Mouse (Mus musculus): Measurements from ENCODE around the gene Sh3bgrl2.

Gene Sh3bgrl2

DNA sequence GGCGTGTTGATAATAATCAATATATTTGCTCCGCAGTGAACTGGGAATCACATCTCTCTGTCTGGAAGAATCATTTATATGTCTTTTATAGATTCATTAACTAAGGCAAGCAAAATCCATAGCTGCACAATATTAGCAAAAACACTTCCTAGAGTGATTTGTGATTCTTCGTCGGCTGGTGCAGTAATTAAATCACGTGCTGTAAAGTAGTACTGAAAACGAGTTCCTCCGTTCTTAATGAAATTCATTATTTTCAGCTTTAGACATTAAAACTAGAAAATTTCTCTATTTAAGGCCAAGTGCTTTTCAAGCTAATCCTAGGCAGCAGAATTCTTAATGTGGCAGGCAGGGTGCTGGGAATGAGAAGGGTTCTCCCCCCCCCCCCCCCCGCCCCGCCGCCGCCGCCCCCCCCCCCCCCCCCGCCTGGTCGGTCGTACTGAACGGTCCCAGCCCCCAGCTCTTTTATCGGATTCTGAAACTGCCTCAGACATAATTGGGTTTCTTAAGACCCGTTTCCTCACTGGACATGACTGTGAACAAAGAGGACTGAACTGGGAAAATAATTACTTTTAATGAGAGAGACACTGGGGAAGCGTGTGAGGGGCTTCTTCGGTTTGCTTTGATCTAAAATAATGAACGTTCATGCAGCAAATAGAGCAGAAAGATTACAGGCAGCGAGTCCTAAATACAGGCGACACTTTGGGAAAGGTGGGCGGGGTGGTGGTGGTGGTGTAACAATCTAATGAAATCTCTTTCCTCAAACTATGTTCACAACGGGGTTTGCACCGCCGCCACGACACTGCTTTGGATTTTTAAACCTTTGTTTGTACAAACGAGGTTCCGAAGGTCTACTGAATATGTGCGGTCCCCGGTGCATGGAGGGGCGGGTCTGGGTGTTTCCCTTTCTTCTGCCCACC lies 116.1 kb downstream of the Sh3bgrl2 start:
- in situ Hi-C loops (cut with MboI; ENCODE audit: low sequenced_read_pairs) = no loop called here

DNA sequence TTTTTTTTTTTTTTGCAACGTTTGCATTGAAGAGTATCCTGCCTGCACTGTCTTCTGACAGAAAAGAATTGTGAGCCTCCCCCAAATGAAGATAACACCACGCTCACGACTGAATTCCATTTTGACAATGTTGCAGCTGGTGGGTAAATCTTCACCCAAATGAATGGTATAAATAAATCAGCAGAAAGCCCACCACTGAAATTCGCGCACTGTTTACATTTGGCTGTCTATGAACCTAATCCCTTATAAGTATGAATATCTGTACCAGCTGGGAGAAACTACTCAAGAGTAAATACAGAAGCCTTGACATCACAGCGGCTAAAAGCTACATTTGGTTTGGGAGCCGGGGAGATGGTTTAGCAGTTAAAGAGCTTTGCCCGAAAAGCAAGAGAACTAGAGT lies 116.8 kb downstream of the Sh3bgrl2 start:
- in situ Hi-C loops (cut with MboI; ENCODE audit: low sequenced_read_pairs) = no loop called here

DNA sequence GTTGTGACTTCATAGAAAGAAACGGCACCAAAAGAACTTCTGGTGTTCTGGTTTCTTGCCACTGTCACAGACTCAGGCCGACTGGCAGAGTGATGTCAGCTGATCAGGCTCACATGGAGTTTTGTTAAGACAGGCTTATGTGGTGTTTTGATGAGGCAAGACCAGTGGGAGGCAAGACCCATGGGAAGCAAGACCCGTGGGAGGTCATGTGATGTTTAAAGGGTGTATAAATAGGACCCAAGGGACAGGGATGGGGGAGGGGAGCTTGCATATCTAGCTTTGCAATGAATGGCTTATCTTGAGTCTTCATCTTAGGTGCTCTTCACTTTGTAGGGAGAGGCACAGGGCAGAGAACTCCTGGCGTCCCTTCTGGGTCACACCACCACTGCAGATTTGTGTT lies 118.9 kb downstream of the Sh3bgrl2 start:
- in situ Hi-C loops (cut with MboI; ENCODE audit: low sequenced_read_pairs) = no loop called here

DNA sequence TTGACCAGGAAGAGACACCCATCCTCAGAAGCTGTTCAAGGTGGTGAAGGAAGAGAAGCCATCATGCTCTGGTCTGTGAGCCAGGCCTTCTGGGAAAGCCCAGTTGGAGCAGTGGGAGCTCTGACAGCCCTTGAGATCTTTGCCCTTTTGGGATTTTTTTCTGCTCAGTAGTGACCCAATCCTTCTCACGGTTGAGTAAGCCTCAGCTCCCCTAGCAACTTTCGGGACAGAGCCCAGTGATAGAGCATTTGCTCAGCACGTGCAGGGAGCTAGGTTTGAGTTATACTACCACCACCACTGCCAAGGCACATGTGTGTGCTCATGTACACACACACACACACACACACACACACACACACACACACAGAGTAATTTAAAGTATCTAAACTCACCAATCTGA lies 131.5 kb downstream of the Sh3bgrl2 start:
- in situ Hi-C loops (cut with MboI; ENCODE audit: low sequenced_read_pairs) = no loop called here

DNA sequence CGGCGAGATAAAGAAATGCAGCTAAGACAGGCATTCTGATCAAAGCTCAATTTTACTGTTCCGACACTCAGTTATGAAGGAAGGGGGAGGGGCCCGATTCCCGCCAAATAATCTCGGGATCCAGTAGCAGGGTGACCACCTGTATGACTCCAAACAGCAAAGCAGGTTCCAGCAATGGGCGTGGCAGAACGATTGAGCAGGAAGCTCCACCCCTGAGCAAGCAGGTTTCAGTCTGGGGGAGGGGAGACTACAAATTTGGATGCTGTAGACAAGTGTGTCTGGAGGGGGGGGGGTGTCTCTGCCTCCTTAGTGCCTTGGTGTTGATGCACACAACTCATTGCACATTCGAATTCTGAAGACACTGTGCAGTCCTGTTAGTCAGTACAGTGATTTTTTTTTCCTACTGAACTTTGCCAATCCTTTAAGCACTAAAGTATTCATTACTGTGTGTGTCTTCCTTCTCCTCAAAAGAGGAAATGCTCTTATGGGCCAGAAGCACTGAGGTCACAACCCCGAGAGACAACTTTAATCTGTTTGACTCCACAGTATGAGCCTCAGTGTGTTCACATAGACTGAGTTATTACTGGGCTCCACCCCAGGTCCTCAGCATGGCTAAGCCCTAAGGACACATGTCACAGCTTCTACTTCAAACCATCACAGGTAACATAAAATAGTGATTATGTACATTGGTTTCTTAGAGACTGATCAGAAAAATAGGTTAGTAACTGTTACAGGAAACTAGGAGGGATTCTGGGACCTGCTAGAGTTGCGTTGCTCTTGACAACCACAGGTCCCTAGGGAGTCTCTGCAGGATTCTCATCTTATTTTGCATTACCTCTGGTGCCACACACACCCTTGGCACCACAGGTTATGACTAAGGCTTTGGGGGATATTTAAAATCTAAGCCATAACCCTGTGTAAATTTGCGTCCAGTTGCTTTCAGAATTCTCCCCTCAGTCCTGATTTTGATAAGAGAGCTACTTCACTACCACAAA lies 133.8 kb downstream of the Sh3bgrl2 start:
- in situ Hi-C loops (cut with MboI; ENCODE audit: low sequenced_read_pairs) = no loop called here

DNA sequence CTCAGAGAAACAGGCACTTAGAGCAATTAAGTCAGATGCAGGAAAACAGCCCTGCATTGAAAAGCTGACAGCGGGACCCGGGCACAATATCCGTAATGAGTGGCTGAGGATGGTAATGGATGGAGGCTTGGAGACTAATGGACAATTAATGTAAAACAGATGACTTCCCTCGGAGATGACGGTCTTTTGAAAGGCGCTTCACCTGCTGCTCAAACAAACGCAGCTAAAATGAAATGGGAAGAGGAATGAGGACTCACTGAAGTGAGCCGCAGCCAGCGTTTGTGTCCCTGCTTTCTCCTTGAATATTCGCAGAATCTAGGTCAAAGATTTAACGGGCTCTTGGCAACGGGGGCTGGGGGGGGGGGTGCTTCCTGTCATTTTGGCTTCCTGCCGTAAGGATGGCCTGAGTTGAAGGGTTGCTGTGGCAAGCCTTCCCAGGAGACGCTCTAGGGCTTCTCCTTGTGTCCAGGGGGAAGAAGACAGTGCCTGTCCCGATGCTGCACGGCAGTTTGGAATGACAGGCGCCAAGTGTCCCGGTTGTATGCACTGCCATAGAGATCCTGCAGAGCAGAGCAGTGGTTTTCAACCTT lies 138.5 kb downstream of the Sh3bgrl2 start:
- in situ Hi-C loops (cut with MboI; ENCODE audit: low sequenced_read_pairs) = no loop called here

DNA sequence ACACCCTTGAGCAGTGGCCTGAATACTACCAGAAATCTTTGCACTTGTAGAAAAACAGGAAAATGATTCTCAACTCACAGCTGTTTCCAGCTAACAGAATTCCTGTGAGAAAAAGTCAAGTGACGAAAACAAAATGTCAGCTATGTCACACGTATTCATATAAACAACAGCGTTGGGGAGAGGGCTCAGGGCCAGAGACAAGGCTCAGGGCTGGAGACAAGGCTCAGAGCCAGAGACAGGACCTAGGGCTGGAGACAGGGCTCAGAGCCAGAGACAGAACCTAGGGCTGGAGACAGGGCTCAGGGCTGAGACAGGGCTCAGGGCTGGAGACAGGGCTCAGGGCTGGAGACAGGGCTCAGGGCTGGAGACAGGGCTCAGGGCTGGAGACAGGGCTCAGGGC lies 139.8 kb downstream of the Sh3bgrl2 start:
- in situ Hi-C loops (cut with MboI; ENCODE audit: low sequenced_read_pairs) = no loop called here

Measured in CH12F3 (cell line).